Mouse (Mus musculus): ENCODE measurements around the gene Wfdc9. TPM values are rescaled to one million over a fixed set of nuclear protein-coding genes. Genes with fewer than 3 reads are reported as not detected.

Wfdc9 gene
- polyA plus RNA-seq, 1 experiment from 2014 or later: not detected

GRCm38 (mm10) chr2:164678848-164679625, 22.7 kb upstream of the Wfdc9 start:
- no peaks in the 10 kb centered on the region for H3K27me3 ChIP-seq (ENCODE audit: control insufficient read depth, insufficient read depth, low read length)
- peak; percentile 83 for DNase-seq (ENCODE audit: low spot score)
- no peaks in the 10 kb centered on the region for H3K36me3 ChIP-seq (ENCODE audit: control insufficient read depth, insufficient read depth, low read length)
- 26% methylated on average over 19 of the region's 19 CpGs for WGBS
- H3K4me1 ChIP-seq (ENCODE audit: control insufficient read depth, insufficient read depth, low read length): no peaks in the 10 kb centered on the region
- H3K4me3 ChIP-seq (ENCODE audit: low read depth, low read length): 0 out of 2 replicates have a peak overlapping the region, but pooled peaks have one; percentile 5
- ATAC-seq (ENCODE audit: insufficient read depth, low FRiP score, low TSS enrichment): peak; percentile 50
- H3K9me3 ChIP-seq (ENCODE audit: control insufficient read depth, low read length): no peaks in the 10 kb centered on the region
- H3K4me2 ChIP-seq (ENCODE audit: low read depth): peak overlapping the region; percentile 41
- no peak overlapping the region for H3K9ac ChIP-seq (ENCODE audit: low read length)
- no peak overlapping the region for H3K27ac ChIP-seq (ENCODE audit: low read depth, low read length)

GRCm38 (mm10) chr2:164676916-164677685, 20.7 kb upstream of the Wfdc9 start:
- Histone ChIP-seq H3K9me3 (ENCODE audit: control insufficient read depth, low read length) (no peaks in the 10 kb centered on the region), H3K9ac (ENCODE audit: low read length) (no peak overlapping the region), H3K4me1 (ENCODE audit: control insufficient read depth, insufficient read depth, low read length) (no peaks in the 10 kb centered on the region), H3K27ac (ENCODE audit: low read depth, low read length) (no peak overlapping the region), H3K4me2 (ENCODE audit: low read depth) (no peak overlapping the region), H3K4me3 (ENCODE audit: low read depth, low read length) (no peak overlapping the region), H3K27me3 (ENCODE audit: control insufficient read depth, insufficient read depth, low read length) (no peaks in the 10 kb centered on the region), H3K36me3 (ENCODE audit: control insufficient read depth, insufficient read depth, low read length) (no peaks in the 10 kb centered on the region)
- ATAC-seq (ENCODE audit: insufficient read depth, low FRiP score, low TSS enrichment): no peak
- WGBS: 86% methylated on average over 16 of the region's 16 CpGs
- no peak for DNase-seq (ENCODE audit: low spot score)

- no peaks in the 10 kb centered on the region for H3K4me1 ChIP-seq (ENCODE audit: control insufficient read depth, insufficient read depth, low read length)
- H3K27ac ChIP-seq (ENCODE audit: low read depth, low read length): no peak overlapping the region
- H3K27me3 ChIP-seq (ENCODE audit: control insufficient read depth, insufficient read depth, low read length): no peaks in the 10 kb centered on the region
- H3K9me3 ChIP-seq (ENCODE audit: control insufficient read depth, low read length): no peaks in the 10 kb centered on the region
- no peak overlapping the region for H3K4me2 ChIP-seq (ENCODE audit: low read depth)
- no peak overlapping the region for H3K4me3 ChIP-seq (ENCODE audit: low read depth, low read length)
- DNase-seq (ENCODE audit: low spot score) (no peak), ATAC-seq (ENCODE audit: insufficient read depth, low FRiP score, low TSS enrichment) (no peak)
- 80% methylated on average over 7 of the region's 7 CpGs for WGBS
- H3K9ac ChIP-seq (ENCODE audit: low read length): no peak overlapping the region
- no peaks in the 10 kb centered on the region for H3K36me3 ChIP-seq (ENCODE audit: control insufficient read depth, insufficient read depth, low read length)
Measured at GRCm38 (mm10) chr2:164676103-164676502, 19.7 kb upstream of the Wfdc9 start.

DNA sequence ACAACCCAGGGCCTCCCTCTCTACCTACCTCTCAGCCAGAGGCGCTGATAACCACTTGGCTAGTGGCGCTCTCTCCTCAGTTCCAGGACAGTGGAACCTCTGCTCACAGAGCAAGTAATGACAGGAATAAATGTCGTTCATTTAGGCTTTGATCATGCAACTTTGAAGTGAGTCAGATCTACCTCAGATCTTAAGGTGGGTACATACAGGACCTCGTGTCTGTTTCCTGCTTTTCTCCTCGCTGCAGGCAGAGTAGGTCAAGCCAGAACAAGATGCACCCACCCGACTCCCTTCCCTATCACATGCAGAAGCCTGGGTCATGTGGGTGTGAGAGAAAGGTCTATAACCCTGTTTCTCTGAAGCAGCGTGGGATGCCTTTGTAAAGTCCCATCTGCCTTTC, 17.6 kb upstream of the Wfdc9 start, which contains the start of gene Wfdc11:
Gene Wfdc11 (minus strand): TSS at position 101 of the 400 bp plus-strand sequence.
- Histone ChIP-seq H3K9me3 (ENCODE audit: control insufficient read depth, low read length) (no peaks in the 10 kb centered on the region), H3K27ac (ENCODE audit: low read depth, low read length) (no peak within 1 kb of the TSS), H3K4me1 (ENCODE audit: control insufficient read depth, insufficient read depth, low read length) (no peaks in the 10 kb centered on the region), H3K4me2 (ENCODE audit: low read depth) (no peak within 1 kb of the TSS), H3K27me3 (ENCODE audit: control insufficient read depth, insufficient read depth, low read length) (no peaks in the 10 kb centered on the region), H3K36me3 (ENCODE audit: control insufficient read depth, insufficient read depth, low read length) (no peaks in the 10 kb centered on the region), H3K4me3 (ENCODE audit: low read depth, low read length) (no peak within 1 kb of the TSS), H3K9ac (ENCODE audit: low read length) (no peak within 1 kb of the TSS)
- 84% methylated on average over 7 of the region's 7 CpGs for WGBS
- DNase-seq (ENCODE audit: low spot score) (no peak), ATAC-seq (ENCODE audit: insufficient read depth, low FRiP score, low TSS enrichment) (no peak)

DNA sequence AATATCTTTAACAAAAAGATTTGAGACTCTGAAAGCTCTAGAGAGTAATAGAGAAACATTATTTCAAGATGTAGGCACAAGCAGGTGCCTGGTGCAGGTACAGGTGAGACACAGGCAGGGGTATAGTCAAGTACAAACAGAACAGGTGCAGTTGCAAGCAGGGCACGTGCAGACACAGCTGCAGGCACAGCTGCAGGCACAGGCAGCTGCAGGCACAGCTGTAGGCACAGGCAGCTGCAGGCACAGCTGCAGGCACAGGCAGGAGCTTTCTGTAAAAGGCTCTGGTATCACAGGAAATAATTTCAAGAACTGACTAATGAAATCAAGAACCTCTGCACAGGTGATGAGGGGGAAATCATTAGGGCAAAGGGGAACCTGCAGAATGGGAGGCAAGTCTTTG, 14.6 kb upstream of the Wfdc9 start:
- 41% methylated on average over 1 of the region's 1 CpGs for WGBS
- DNase-seq (ENCODE audit: low spot score) (no peak), ATAC-seq (ENCODE audit: insufficient read depth, low FRiP score, low TSS enrichment) (no peak)
- no peaks in the 10 kb centered on the region for H3K4me1 ChIP-seq (ENCODE audit: control insufficient read depth, insufficient read depth, low read length)
- H3K27ac ChIP-seq (ENCODE audit: low read depth, low read length): no peak overlapping the region
- H3K4me3 ChIP-seq (ENCODE audit: low read depth, low read length): no peak overlapping the region
- H3K9ac ChIP-seq (ENCODE audit: low read length): no peak overlapping the region
- H3K4me2 ChIP-seq (ENCODE audit: low read depth): no peak overlapping the region
- no peaks in the 10 kb centered on the region for H3K27me3 ChIP-seq (ENCODE audit: control insufficient read depth, insufficient read depth, low read length)
- no peaks in the 10 kb centered on the region for H3K36me3 ChIP-seq (ENCODE audit: control insufficient read depth, insufficient read depth, low read length)
- no peaks in the 10 kb centered on the region for H3K9me3 ChIP-seq (ENCODE audit: control insufficient read depth, low read length)

DNA sequence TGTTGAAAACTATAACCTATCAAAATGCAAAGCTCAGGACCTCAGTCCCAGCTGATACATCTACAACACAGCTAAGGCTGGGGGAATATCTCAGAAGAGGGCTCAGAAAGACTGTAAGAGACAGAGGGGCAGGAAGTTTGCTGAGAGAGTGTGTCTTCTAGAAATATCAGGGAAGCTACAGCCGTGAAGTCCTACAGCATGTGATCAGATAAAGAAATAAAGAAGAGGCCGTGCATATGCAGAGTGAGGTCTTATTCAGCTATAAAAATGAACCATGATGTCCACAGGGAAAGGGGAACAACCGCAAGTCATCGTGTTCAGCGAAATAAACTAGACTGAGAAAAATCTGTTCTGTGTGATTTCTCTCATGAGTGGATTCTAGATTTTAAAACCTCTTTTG, 13.9 kb upstream of the Wfdc9 start:
- no peak for DNase-seq (ENCODE audit: low spot score)
- WGBS: 84% methylated on average over 5 of the region's 5 CpGs
- ATAC-seq (ENCODE audit: insufficient read depth, low FRiP score, low TSS enrichment): no peak
- Histone ChIP-seq H3K9me3 (ENCODE audit: control insufficient read depth, low read length) (no peaks in the 10 kb centered on the region), H3K4me1 (ENCODE audit: control insufficient read depth, insufficient read depth, low read length) (no peaks in the 10 kb centered on the region), H3K27me3 (ENCODE audit: control insufficient read depth, insufficient read depth, low read length) (no peaks in the 10 kb centered on the region), H3K4me3 (ENCODE audit: low read depth, low read length) (no peak overlapping the region), H3K9ac (ENCODE audit: low read length) (no peak overlapping the region), H3K4me2 (ENCODE audit: low read depth) (no peak overlapping the region), H3K27ac (ENCODE audit: low read depth, low read length) (no peak overlapping the region), H3K36me3 (ENCODE audit: control insufficient read depth, insufficient read depth, low read length) (no peaks in the 10 kb centered on the region)

GRCm38 (mm10) chr2:164664851-164665250, 8.5 kb upstream of the Wfdc9 start:
- WGBS: 87% methylated on average over 7 of the region's 7 CpGs
- no peaks in the 10 kb centered on the region for H3K9me3 ChIP-seq (ENCODE audit: control insufficient read depth, low read length)

DNA sequence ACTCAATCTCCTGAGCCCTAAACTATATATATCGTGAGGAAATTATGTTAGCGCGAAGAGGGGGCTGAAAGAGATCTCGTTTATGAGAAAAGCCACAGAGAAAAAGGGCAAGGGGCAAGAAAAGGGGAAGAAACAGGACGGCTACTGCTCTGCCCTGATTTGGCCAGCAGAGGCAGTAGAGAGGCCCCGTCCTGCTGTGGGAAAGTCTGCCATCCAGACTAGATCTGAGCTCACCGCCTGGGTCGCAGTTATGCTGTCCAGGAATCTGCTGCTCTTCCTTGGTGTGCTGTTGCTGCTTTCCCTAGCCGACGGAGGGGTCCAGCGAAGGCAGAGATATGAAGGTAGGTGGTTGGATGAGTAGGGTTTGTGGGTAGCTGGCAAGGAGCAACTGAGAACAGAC, 525 bp downstream of the Wfdc9 start, which contains the start of gene Wfdc10:
Gene Wfdc10 (plus strand): TSS at position 189 of the 400 bp plus-strand sequence.
- Histone ChIP-seq H3K4me2 (ENCODE audit: low read depth) (no peak within 1 kb of the TSS), H3K9ac (ENCODE audit: low read length) (no peak within 1 kb of the TSS), H3K9me3 (ENCODE audit: control insufficient read depth, low read length) (no peaks in the 10 kb centered on the region), H3K4me1 (ENCODE audit: control insufficient read depth, insufficient read depth, low read length) (no peaks in the 10 kb centered on the region), H3K27me3 (ENCODE audit: control insufficient read depth, insufficient read depth, low read length) (no peaks in the 10 kb centered on the region), H3K27ac (ENCODE audit: low read depth, low read length) (no peak within 1 kb of the TSS), H3K36me3 (ENCODE audit: control insufficient read depth, insufficient read depth, low read length) (no peaks in the 10 kb centered on the region), H3K4me3 (ENCODE audit: low read depth, low read length) (no peak within 1 kb of the TSS)
- WGBS: 18% methylated on average over 11 of the region's 11 CpGs
- no peak for ATAC-seq (ENCODE audit: insufficient read depth, low FRiP score, low TSS enrichment)
- peak; percentile 65 for DNase-seq (ENCODE audit: low spot score)

More at GRCm38 (mm10) chr2:164664851-164665250, 8.5 kb upstream of the Wfdc9 start:
- H3K4me1 ChIP-seq (ENCODE audit: control insufficient read depth, insufficient read depth, low read length): no peaks in the 10 kb centered on the region
- H3K27ac ChIP-seq (ENCODE audit: low read depth, low read length): no peak overlapping the region
- no peak overlapping the region for H3K4me2 ChIP-seq (ENCODE audit: low read depth)
- no peak overlapping the region for H3K4me3 ChIP-seq (ENCODE audit: low read depth, low read length)
- no peak overlapping the region for H3K9ac ChIP-seq (ENCODE audit: low read length)
- no peaks in the 10 kb centered on the region for H3K36me3 ChIP-seq (ENCODE audit: control insufficient read depth, insufficient read depth, low read length)
- DNase-seq (ENCODE audit: low spot score) (no peak), ATAC-seq (ENCODE audit: insufficient read depth, low FRiP score, low TSS enrichment) (no peak)
- no peaks in the 10 kb centered on the region for H3K27me3 ChIP-seq (ENCODE audit: control insufficient read depth, insufficient read depth, low read length)

Data from neural tube, embryonic 11.5 days (tissue).